Mouse (Mus musculus) central nervous system, embryonic 14 days (tissue): ENCODE data around the gene Zbtb25. TPM values are rescaled to one million over a fixed set of nuclear protein-coding genes. Genes with fewer than 3 reads are reported as not detected.

ENCODE experiments used
- polyA plus RNA-seq: library from polyadenylated mRNA; depleted of rRNA; stranded (reverse); fragments of >200 nt; gene quantifications from 2 replicates; pipeline ENCODE4 v1.2.3, GENCODE M21; 2012; rRNA removed

Gene Zbtb25
- 19.9 and 20.9 TPM in 2 replicates for polyA plus RNA-seq

DNA sequence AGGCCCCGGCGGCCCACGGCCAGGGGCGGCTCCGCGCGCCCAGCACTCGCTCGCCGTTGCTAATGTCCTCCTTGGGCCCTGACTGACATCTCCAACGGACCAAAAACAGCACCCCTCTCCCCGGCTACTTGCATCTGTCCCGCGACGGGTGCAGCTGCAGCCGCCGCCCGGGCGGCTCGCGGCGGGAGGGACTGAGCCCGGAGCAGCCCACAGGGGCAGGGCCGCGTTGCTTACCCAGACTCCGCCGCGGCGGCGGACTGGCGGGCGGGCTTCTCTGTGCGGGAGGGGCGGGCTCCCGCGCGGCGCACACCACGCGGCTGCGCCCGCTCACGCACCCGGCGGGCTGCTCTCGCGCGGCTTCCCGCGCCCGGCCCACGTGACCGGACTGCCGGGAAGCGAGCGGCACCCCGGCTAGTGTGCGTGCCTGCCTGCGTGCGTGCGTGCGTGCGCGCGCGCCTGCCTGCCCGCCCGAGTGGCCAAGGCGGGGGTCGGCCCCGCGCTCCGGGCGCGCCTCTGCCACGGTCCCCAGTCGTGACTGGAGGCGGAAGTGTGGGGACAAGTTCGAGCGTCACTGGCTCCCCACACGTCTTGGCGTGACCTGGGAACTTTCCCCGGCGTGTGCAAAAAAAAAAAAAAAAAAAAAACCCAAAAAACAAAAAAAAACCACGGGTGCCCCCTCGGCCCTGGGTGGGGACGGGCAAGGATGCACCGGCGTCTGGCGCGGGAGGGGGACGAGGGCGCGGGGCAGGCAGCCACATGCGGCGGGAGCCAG is at the start of gene Zbtb25:
Gene Zbtb25, minus strand, starts transcription at position 397 of the 772 bp plus-strand sequence.

DNA sequence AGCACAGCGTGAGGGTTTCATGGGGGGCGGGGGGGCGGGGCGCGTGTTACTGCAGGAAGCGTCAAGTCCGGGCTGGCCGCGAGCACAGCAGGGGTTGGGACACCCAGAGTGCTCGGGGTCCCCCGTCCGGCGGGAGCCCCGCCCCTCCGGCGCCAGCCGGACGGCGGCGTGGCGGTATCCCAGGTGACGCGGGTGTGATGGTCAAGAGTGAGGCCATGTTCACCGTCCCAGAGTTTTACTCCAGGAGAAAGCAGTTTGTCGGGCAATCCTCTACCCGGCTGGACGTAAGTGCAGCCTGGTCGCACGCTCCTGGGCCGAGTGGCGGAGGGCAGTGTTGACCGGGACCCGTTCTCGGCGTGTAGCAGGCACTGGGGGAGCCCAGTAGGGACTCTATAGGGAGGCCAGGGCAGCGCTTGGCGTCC is 48.0 kb upstream of the Zbtb25 start, which contains the start of gene Ppp1r36:
Gene Ppp1r36, plus strand, starts transcription at position 106 of the 422 bp plus-strand sequence.

DNA sequence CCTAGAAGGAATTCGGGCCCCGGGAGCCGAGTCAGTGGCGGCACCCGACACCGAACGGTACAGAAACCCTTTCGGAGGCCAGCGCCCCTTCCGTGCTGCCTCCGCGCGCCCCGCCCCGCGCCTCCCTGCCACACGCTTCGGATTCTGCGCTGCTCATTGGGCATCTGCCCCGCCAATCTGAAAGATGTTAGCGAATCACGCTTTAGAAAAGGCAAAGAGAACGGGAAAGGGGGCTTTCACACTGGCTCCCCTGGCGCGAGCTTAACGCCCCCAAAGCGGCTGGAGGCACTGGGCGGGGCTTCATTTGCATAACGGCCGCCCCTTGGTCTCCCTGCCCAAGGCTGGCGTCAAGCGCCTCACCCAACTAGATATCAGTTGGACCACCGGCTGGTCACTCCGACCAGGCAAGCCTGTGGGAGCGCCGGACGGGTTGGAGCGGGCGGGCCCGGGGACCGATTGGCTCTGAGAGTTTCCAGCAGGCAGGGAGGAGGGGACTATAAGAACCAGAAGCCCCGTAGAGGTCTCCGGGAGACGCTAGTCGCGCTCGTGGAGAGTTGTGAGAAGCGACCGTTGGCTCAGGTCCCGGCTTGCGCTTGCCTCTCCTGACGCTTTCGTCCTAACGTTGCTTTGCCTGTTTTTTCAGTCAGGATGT is 34.6 kb upstream of the Zbtb25 start, which contains the start of gene Hspa2:
Gene Hspa2, plus strand, starts transcription at position 291 of the 652 bp plus-strand sequence.

DNA sequence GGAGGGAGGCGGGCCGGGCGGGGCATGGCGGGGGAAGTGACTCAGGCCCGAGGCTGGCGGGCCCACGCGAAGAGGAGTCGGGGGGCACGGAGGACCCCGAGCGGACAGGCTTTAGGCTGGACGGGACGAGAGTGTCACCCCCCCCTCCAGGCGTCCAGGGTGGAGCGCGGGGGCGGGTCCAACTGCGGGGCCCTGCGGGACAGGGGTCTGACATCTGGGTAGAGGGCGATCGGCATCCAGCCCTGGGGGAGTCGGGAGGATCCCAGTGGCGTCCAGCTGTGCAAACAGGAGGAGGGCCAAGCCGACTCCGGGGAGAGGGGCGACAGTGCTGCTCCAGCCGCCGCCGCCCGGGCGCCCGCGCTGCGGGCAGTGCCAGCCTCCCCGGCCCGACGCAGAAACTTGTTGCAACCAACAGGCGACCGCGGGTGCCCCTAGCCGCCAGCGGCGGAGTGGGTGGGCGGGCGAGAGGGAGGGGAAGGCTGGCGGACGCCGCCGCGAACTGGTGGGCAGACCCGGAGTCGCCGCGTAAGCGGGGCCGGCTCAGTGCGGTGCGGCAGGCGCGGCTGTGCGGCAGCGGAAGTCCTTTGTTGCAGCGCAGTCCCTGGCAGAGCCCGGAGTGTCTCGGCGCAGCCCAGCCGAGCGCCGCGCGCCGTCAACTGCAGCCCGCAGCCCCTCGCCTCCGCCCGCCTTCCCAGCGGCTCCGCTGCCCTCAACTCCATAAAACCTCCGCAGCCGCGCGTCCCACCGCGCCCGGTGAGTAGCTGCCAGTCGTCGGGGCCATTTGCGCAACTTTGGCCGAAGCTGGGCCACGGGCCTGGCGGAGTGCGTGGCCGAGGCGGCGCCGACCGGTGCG is 802 bp upstream of the Zbtb25 start, which contains the start of gene Zbtb1:
Gene Zbtb1, plus strand, starts transcription at position 289 of the 853 bp plus-strand sequence.

DNA sequence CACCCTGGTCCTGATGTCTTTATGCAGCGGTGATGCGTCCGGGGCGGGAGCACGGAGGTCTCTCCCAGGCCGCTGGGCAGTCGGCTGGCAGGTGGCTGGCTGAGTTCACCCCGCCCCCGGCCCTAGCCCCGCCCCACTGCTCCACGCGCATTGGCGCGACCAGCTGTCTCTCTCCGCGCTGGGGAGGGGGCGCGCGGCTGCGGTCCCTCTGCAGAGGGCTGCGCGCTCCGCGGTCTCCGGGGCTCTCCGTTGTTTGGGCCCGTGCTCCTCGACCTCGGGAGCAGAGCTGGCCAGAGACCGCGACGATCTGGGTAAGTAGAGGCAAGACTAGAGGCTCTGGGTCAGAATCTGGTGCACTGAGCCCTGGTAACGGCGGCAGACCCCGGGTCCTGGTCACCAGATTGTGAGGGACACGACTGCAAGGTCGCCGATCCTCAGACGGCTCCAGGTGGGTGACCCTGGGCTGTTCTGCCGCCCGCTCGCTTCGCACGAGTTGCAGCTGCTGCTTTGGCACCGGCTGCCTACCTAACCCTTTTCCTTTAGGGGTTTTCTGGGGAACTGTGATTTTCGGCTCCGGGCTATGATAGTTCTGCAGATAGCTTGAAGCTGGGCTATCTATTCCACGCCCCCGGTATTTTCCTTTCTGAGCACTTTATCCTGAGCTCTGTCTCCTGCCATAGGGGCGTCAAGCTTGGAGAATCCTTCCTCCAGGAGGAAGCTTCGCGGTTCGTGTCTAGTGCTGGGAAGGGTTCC is 44.5 kb downstream of the Zbtb25 start, which contains the start of gene Akap5:
Gene Akap5, plus strand, starts transcription at position 213 of the 753 bp plus-strand sequence.

Other genes starting within 250 kb of the Zbtb25 start
- 0.16 and 0.29 TPM in 2 replicates for gene Esr2, start 192.3 kb downstream of the Zbtb25 start, polyA plus RNA-seq
- not detected in 2 replicates for gene Tex21, start 122.9 kb downstream of the Zbtb25 start, polyA plus RNA-seq
- 33.9 and 37.2 TPM in 2 replicates for gene Mthfd1, start 114.3 kb downstream of the Zbtb25 start, polyA plus RNA-seq
- 7.3 and 8.3 TPM in 2 replicates for gene Akap5, start 44.7 kb downstream of the Zbtb25 start, polyA plus RNA-seq
- 3.7 and 4.1 TPM in 2 replicates for gene Zbtb1, start 664 bp upstream of the Zbtb25 start, polyA plus RNA-seq
- 4.4 and 4.7 TPM in 2 replicates for gene Hspa2, start 34.6 kb upstream of the Zbtb25 start, polyA plus RNA-seq
- gene Ppp1r36, start 47.9 kb upstream of the Zbtb25 start, polyA plus RNA-seq = 1.00 and 1.3 TPM in 2 replicates
- 4.0 and 6.9 TPM in 2 replicates for gene Plekhg3, start 161.3 kb upstream of the Zbtb25 start, polyA plus RNA-seq